Mouse (Mus musculus): Measurements from ENCODE around the gene Yeats4. TPM values are rescaled to one million over a fixed set of nuclear protein-coding genes. Genes with fewer than 3 reads are reported as not detected.

Gene Yeats4
- total RNA-seq, 2 experiments from 2014 or later, result 16.9 to 18.5 TPM

GRCm38 (mm10) chr10:117208221-117208620, 16.1 kb downstream of the Yeats4 start:
- no peak for DNase-seq
- intact Hi-C loops (cut with DNase I; ENCODE audit: low total_unique reads), result loop anchor here (5.0 to 10.0 kb wide), 2 partner anchors 53 to 136 kb away; no protein-coding TSS in a partner anchor

GRCm38 (mm10) chr10:117206070-117206469, 18.2 kb downstream of the Yeats4 start:
- intact Hi-C loops (cut with DNase I; ENCODE audit: low total_unique reads), result loop anchor here (5.0 to 10.0 kb wide), 2 partner anchors 51 to 134 kb away; no protein-coding TSS in a partner anchor
- DNase-seq, result no peak

- intact Hi-C loops (cut with DNase I; ENCODE audit: low total_unique reads), result loop anchor here (10.0 kb wide), 1 partner anchor 49 kb away; no protein-coding TSS in a partner anchor
- no peak for DNase-seq
Measured at GRCm38 (mm10) chr10:117203558-117203981, 20.7 kb downstream of the Yeats4 start.

- intact Hi-C loops (cut with DNase I; ENCODE audit: low total_unique reads), result loop anchor here (10.0 kb wide), 1 partner anchor 48 kb away; no protein-coding TSS in a partner anchor
- no peak for DNase-seq
Measured at GRCm38 (mm10) chr10:117202981-117203557, 21.2 kb downstream of the Yeats4 start.

GRCm38 (mm10) chr10:117199701-117200100, 24.6 kb downstream of the Yeats4 start:
- DNase-seq, result no peak
- intact Hi-C loops (cut with DNase I; ENCODE audit: low total_unique reads), result loop anchor here (10.0 kb wide), 1 partner anchor 45 kb away; no protein-coding TSS in a partner anchor

- intact Hi-C loops (cut with DNase I; ENCODE audit: low total_unique reads), result no loop called here
- no peak for DNase-seq
Measured at GRCm38 (mm10) chr10:117196696-117197095, 27.6 kb downstream of the Yeats4 start.

GRCm38 (mm10) chr10:117195748-117196147, 28.6 kb downstream of the Yeats4 start:
- no peak for DNase-seq
- intact Hi-C loops (cut with DNase I; ENCODE audit: low total_unique reads), result no loop called here

- DNase-seq, result no peak
- intact Hi-C loops (cut with DNase I; ENCODE audit: low total_unique reads), result no loop called here
Measured at GRCm38 (mm10) chr10:117195005-117195404, 29.3 kb downstream of the Yeats4 start.

- intact Hi-C loops (cut with DNase I; ENCODE audit: low total_unique reads), result no loop called here
- DNase-seq, result no peak
Measured at GRCm38 (mm10) chr10:117193364-117193763, 30.9 kb downstream of the Yeats4 start.

- intact Hi-C loops (cut with DNase I; ENCODE audit: low total_unique reads), result no loop called here
- no peak for DNase-seq
Measured at GRCm38 (mm10) chr10:117185399-117186089, 38.8 kb downstream of the Yeats4 start.

- intact Hi-C loops (cut with DNase I; ENCODE audit: low total_unique reads), result no loop called here
- DNase-seq, result no peak
Measured at GRCm38 (mm10) chr10:117181098-117181497, 43.2 kb downstream of the Yeats4 start.

- DNase-seq, result no peak
- intact Hi-C loops (cut with DNase I; ENCODE audit: low total_unique reads), result no loop called here
Measured at GRCm38 (mm10) chr10:117174645-117175044, 49.7 kb downstream of the Yeats4 start.

GRCm38 (mm10) chr10:117173566-117174438, 50.5 kb downstream of the Yeats4 start:
- intact Hi-C loops (cut with DNase I; ENCODE audit: low total_unique reads), result no loop called here
- DNase-seq, result no peak

GRCm38 (mm10) chr10:117173111-117173510, 51.2 kb downstream of the Yeats4 start:
- intact Hi-C loops (cut with DNase I; ENCODE audit: low total_unique reads), result no loop called here
- DNase-seq, result no peak

GRCm38 (mm10) chr10:117172069-117172468, 52.2 kb downstream of the Yeats4 start:
- DNase-seq, result no peak
- intact Hi-C loops (cut with DNase I; ENCODE audit: low total_unique reads), result no loop called here

- intact Hi-C loops (cut with DNase I; ENCODE audit: low total_unique reads), result no loop called here
- no peak for DNase-seq
Measured at GRCm38 (mm10) chr10:117166785-117167425, 57.4 kb downstream of the Yeats4 start.

All from gastrocnemius, postnatal 14 days (tissue).